In the genomic region with DNA sequence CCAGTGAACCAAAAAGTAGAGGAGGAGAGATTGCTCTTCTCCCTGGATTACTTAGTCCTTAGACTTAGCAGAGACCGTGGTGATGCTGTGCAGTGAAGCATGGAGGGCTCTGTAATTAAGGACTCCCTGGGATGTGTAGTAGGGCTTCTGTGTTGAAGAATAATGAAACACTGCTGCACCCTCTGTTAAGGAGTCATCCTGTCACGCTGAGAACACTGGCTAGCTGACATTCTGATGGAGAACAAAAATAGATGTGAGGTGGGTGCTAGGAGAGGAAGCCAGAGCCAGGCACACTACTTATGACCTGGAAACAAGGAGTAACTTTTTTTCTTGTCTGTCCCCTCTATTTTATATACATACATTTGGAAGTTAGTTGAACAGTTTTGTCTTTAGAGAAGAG, we compare ENCODE assay signal across 20 mouse cellular contexts. TPM values are rescaled to one million over a fixed set of nuclear protein-coding genes. Genes with fewer than 3 reads are reported as not detected.
A peak's percentile ranks its signal among the peaks of the same experiment; 100 is the strongest.
DNase-seq lines count a peak whose midpoint lies in the region; ATAC-seq lines count a peak whose summit lies in the region.
"Had no signal": no experiment of that assay in that cellular context is flagged by ENCODE, and none has a peak within 500 bp of the region (broad histone marks: within the 10 kb centered on the region; RNA-seq: fewer than 3 reads in every experiment).

No protein-coding gene starts in this region.

- 9% methylated on average over 2 of the region's 2 CpGs for WGBS in forebrain, embryonic 15.5 days
- 5% methylated on average over 2 of the region's 2 CpGs for WGBS in forebrain, embryonic 11.5 days
- WGBS in heart, embryonic 14.5 days = 28% methylated on average over 2 of the region's 2 CpGs
- 15% methylated on average over 2 of the region's 2 CpGs for WGBS in kidney, embryonic 16.5 days
- WGBS in neural tube, embryonic 13.5 days = 3% methylated on average over 2 of the region's 2 CpGs

- H3K4me1 ChIP-seq in forebrain, embryonic 15.5 days = peaks cover 21% of the 10 kb centered on the region
- H3K4me1 ChIP-seq in forebrain, embryonic 11.5 days (replicated peaks; ENCODE audit: control insufficient read depth, insufficient read depth, low read length) = peaks cover 4% of the 10 kb centered on the region; the same call in 1 of the 2 replicates
- H3K4me1 ChIP-seq in heart, embryonic 14.5 days (ENCODE audit: control insufficient read depth in 2 of 2, insufficient read depth in 2 of 2, low read length in 2 of 2) = peaks cover 0 to 28% of the 10 kb centered on the region in 2 experiments
- peaks cover 10% of the 10 kb centered on the region for H3K4me1 ChIP-seq in kidney, embryonic 16.5 days (ENCODE audit: insufficient read depth, low read length)
- peaks cover 38% of the 10 kb centered on the region for H3K4me1 ChIP-seq in neural tube, embryonic 13.5 days (replicated peaks)
- H3K4me1 ChIP-seq: limb, embryonic 15.5 days; liver, embryonic 15.5 days had no signal

- no peaks in the 10 kb centered on the region for H3K9me3 ChIP-seq in forebrain, embryonic 15.5 days
- H3K9me3 ChIP-seq in forebrain, embryonic 11.5 days (ENCODE audit: control insufficient read depth, low read length) = no peaks in the 10 kb centered on the region
- H3K9me3 ChIP-seq in heart, embryonic 14.5 days (ENCODE audit: control insufficient read depth, low read length) = no peaks in the 10 kb centered on the region
- no peaks in the 10 kb centered on the region for H3K9me3 ChIP-seq in kidney, embryonic 16.5 days (ENCODE audit: low read length)
- H3K9me3 ChIP-seq in neural tube, embryonic 13.5 days = no peaks in the 10 kb centered on the region
- H3K9me3 ChIP-seq: embryonic facial prominence, embryonic 10.5 days; forebrain, embryonic 12.5 days; limb, embryonic 15.5 days; liver, embryonic 15.5 days had no signal

- ATAC-seq in forebrain, embryonic 15.5 days (replicated peaks) = no peak
- ATAC-seq in forebrain, embryonic 11.5 days (replicated peaks; ENCODE audit: low FRiP score) = no peak
- no peak for ATAC-seq in heart, embryonic 14.5 days (ENCODE audit: insufficient number of reproducible peaks, insufficient read depth, low FRiP score, low read depth)
- ATAC-seq in kidney, embryonic 16.5 days (ENCODE audit: low FRiP score, low TSS enrichment) = peak; percentile 65; the same call in 1 of the 2 replicates
- ATAC-seq in neural tube, embryonic 13.5 days (ENCODE audit: low read depth) = no peak

- no peak overlapping the region for H3K4me3 ChIP-seq in forebrain, embryonic 15.5 days
- H3K4me3 ChIP-seq in forebrain, embryonic 11.5 days (ENCODE audit: low read depth, low read length) = no peak overlapping the region
- no peak overlapping the region for H3K4me3 ChIP-seq in heart, embryonic 14.5 days (ENCODE audit: control insufficient read depth in 1 of 2, insufficient read depth in 1 of 2, low read depth in 1 of 2, low read length in 2 of 2)
- no peak overlapping the region for H3K4me3 ChIP-seq in kidney, embryonic 16.5 days (ENCODE audit: low read length)
- H3K4me3 ChIP-seq in neural tube, embryonic 13.5 days = no peak overlapping the region
- H3K4me3 ChIP-seq: embryonic facial prominence, embryonic 10.5 days; forebrain, embryonic 12.5 days; hindbrain, embryonic 10.5 days; limb, embryonic 15.5 days; liver, embryonic 15.5 days had no signal

- H3K9ac ChIP-seq in forebrain, embryonic 15.5 days (replicated peaks) = no peak overlapping the region
- H3K9ac ChIP-seq in forebrain, embryonic 11.5 days (ENCODE audit: low read length) = no peak overlapping the region
- peak overlapping the region; percentile 34; the same call in 1 of the 2 replicates for H3K9ac ChIP-seq in heart, embryonic 14.5 days (ENCODE audit: low read length)
- no peak overlapping the region for H3K9ac ChIP-seq in kidney, embryonic 16.5 days (replicated peaks; ENCODE audit: low read length)
- no peak overlapping the region; the same call in 1 of the 2 replicates for H3K9ac ChIP-seq in neural tube, embryonic 13.5 days
- H3K9ac ChIP-seq: forebrain, embryonic 12.5 days; limb, embryonic 15.5 days; liver, embryonic 15.5 days had no signal

- no peak overlapping the region for H3K4me2 ChIP-seq in forebrain, embryonic 15.5 days (replicated peaks)
- H3K4me2 ChIP-seq in forebrain, embryonic 11.5 days (ENCODE audit: low read depth, low read length, severe bottlenecking) = no peak overlapping the region
- H3K4me2 ChIP-seq in heart, embryonic 14.5 days (ENCODE audit: low read length) = peak overlapping the region; percentile 50
- no peak overlapping the region for H3K4me2 ChIP-seq in kidney, embryonic 16.5 days (replicated peaks; ENCODE audit: low read depth, low read length)
- H3K4me2 ChIP-seq in neural tube, embryonic 13.5 days = no peak overlapping the region
- H3K4me2 ChIP-seq: forebrain, embryonic 12.5 days; limb, embryonic 15.5 days; liver, embryonic 15.5 days had no signal

- no peaks in the 10 kb centered on the region for H3K27me3 ChIP-seq in forebrain, embryonic 15.5 days
- H3K27me3 ChIP-seq in forebrain, embryonic 11.5 days (ENCODE audit: control insufficient read depth, insufficient read depth, low read length) = no peaks in the 10 kb centered on the region
- no peaks in the 10 kb centered on the region for H3K27me3 ChIP-seq in heart, embryonic 14.5 days (ENCODE audit: control insufficient read depth, insufficient read depth, low read length)
- no peaks in the 10 kb centered on the region for H3K27me3 ChIP-seq in kidney, embryonic 16.5 days (ENCODE audit: insufficient read depth, low read length)
- no peaks in the 10 kb centered on the region for H3K27me3 ChIP-seq in neural tube, embryonic 13.5 days
- H3K27me3 ChIP-seq: forebrain, embryonic 12.5 days; limb, embryonic 15.5 days; liver, embryonic 15.5 days had no signal

- H3K36me3 ChIP-seq in forebrain, embryonic 15.5 days = no peaks in the 10 kb centered on the region
- no peaks in the 10 kb centered on the region for H3K36me3 ChIP-seq in forebrain, embryonic 11.5 days (ENCODE audit: control insufficient read depth, insufficient read depth, low read length)
- H3K36me3 ChIP-seq in heart, embryonic 14.5 days (ENCODE audit: control insufficient read depth, insufficient read depth, low read length) = no peaks in the 10 kb centered on the region
- H3K36me3 ChIP-seq in kidney, embryonic 16.5 days (ENCODE audit: insufficient read depth, low read length) = no peaks in the 10 kb centered on the region
- no peaks in the 10 kb centered on the region for H3K36me3 ChIP-seq in neural tube, embryonic 13.5 days
- H3K36me3 ChIP-seq: forebrain, embryonic 12.5 days; limb, embryonic 15.5 days; liver, embryonic 15.5 days had no signal

- H3K27ac ChIP-seq in forebrain, embryonic 15.5 days (replicated peaks) = 0 out of 2 replicates have a peak overlapping the region, but pooled peaks have one; percentile 11
- no peak overlapping the region for H3K27ac ChIP-seq in forebrain, embryonic 11.5 days (ENCODE audit: low read depth, low read length)
- H3K27ac ChIP-seq in heart, embryonic 14.5 days (replicated peaks in 1 of 2; ENCODE audit: control insufficient read depth in 1 of 2, insufficient read depth in 1 of 2, low read depth in 2 of 2, low read length in 2 of 2) = peak overlapping the region; percentile 67 to 73
- no peak overlapping the region for H3K27ac ChIP-seq in kidney, embryonic 16.5 days (ENCODE audit: low read length)
- H3K27ac ChIP-seq in neural tube, embryonic 13.5 days (replicated peaks) = 0 out of 2 replicates have a peak overlapping the region, but pooled peaks have one; percentile 10
- H3K27ac ChIP-seq: embryonic facial prominence, embryonic 10.5 days; forebrain, embryonic 12.5 days; hindbrain, embryonic 10.5 days; kidney, postnatal 0 days; limb, embryonic 15.5 days; liver, embryonic 15.5 days; macrophage had no signal

- no peak for DNase-seq in forebrain, embryonic 11.5 days (ENCODE audit: low spot score)
- no peak for DNase-seq in heart, adult 18-20 months
- DNase-seq in kidney, adult 11 months = no peak
- DNase-seq in neural tube, embryonic 10.5 days (ENCODE audit: extremely low spot score, low spot score) = no peak
- DNase-seq: adrenal gland, adult 2 months; cerebellum, adult 9-10 months; gastrocnemius, postnatal 14 days; layer of hippocampus, postnatal 36 days; thymus, postnatal 25 days had no signal

RNA-seq across cellular contexts. Expression of gene Tnrc6c, which starts 22.6 kb away (rescaled TPM):
- polyA plus RNA-seq in forebrain, embryonic 15.5 days (2015; fragmentation: Nextera tagmentation; extraction: Ambion mirVana) = 29.2 and 31.0 TPM in 2 replicates
- 18.5 and 18.8 TPM in 2 replicates for polyA plus RNA-seq in forebrain, embryonic 11.5 days (2014; fragmentation: Nextera tagmentation; extraction: Ambion mirVana)
- polyA plus RNA-seq in heart, embryonic 14.5 days (2014; fragmentation: Nextera tagmentation; extraction: Ambion mirVana) = 8.7 and 8.9 TPM in 2 replicates
- total RNA-seq in heart, adult 18-20 months (2021) = 10 to 100 TPM; 28.1 to 32.0 TPM
- 9.1 and 10.7 TPM in 2 replicates for polyA plus RNA-seq in kidney, embryonic 16.5 days (2015; fragmentation: Nextera tagmentation; extraction: Ambion mirVana)
- polyA plus RNA-seq in neural tube, embryonic 13.5 days (2015; fragmentation: Nextera tagmentation; extraction: Ambion mirVana) = 24.9 and 26.5 TPM in 2 replicates

Comparison
In these comparisons a context has a peak if more than half of its experiments do, and no peak if none do; other contexts are left out.
1. H3K27ac ChIP-seq: peak in forebrain, embryonic 15.5 days (single experiment), heart, embryonic 14.5 days (2 of 2) and neural tube, embryonic 13.5 days (single experiment); none in forebrain, embryonic 11.5 days (single experiment) and kidney, embryonic 16.5 days (single experiment).